Mouse (Mus musculus) Muller cell, postnatal 12 days (primary cell): ENCODE measurements around the gene Gm15217.

Source experiments
- DNase-seq: peaks from one replicate; pipeline ENCODE4 v3.0.0-alpha.2; 2015; ENCODE audit errors: inconsistent ontology term

Gene Gm15217

GRCm38 (mm10) chr14:46391621-46392170 is 12.5 kb downstream of the Gm15217 start:
- DNase-seq = no peak

GRCm38 (mm10) chr14:46398091-46398695 is 19.0 kb downstream of the Gm15217 start:
- no peak for DNase-seq

GRCm38 (mm10) chr14:46399925-46400324 is 20.7 kb downstream of the Gm15217 start:
- no peak for DNase-seq

DNA sequence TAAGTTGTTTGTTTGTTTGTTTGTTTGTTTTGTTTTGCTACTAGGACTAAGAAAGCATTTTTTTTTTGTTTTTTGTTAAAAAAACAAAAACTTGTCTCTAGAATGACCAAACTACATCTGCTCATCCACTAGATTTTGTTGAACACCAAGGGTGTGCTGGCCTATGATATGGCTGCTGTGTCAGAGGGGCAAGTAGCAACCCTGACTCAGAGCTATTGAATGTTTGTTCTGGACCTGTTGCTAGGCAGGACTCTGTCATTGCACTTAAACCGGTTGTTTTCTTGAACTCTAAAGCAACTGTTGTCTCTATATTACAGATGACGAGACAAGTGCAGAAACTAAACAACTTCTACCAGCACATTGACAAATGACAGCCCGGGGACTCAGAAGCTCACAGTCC is 29.1 kb downstream of the Gm15217 start:
- no peak for DNase-seq

DNA sequence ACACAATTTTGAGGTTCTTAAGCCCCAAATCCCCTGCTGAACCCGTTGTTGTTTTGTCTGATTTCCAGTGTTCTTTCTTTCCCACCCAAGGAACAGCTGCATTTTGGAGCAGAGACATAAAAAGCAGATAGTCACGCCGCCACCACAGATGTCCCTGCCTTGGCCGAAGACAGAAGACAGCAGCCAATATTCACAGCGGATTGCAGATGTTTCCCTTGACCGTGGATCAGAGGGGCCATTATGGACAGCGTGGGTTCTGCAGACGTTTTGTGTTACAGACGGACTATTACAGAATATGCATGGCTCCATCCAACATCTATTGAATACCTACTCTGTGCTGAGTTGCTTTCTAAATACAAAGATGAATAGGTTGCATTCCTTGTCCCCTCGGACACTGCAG is 29.8 kb downstream of the Gm15217 start:
- DNase-seq = no peak

DNA sequence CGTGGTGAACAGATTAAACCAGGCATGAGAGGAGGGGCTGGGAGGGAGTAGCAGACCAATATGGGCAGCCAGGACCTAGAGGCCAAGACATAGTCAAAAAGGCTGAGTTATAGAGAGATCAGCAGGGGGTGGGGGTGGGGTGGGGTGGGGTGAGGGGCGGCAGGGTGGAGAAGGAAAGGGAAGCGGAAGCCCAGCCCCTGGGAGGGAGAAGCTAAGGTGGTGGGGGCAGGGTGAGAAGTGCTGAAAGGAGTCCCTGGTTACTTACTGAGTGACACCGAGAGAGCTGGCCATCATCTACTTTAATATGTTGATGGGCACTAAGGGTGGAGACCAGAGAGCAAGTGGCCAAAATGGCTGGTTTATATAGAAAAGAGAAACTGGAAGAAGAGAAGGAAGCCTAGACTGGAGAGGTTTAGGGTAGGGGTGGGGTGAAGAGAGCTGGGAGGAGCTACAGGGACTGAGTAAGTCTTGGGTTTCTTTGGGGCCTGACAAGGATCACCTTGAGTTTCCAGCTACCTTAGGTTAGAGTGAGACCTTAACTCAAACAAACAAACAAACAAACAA is 31.4 kb downstream of the Gm15217 start:
- no peak for DNase-seq

- no peak for DNase-seq
Measured at GRCm38 (mm10) chr14:46412497-46413000, 33.3 kb downstream of the Gm15217 start.

- DNase-seq = no peak
Measured at GRCm38 (mm10) chr14:46418371-46419097, 39.3 kb downstream of the Gm15217 start.

DNA sequence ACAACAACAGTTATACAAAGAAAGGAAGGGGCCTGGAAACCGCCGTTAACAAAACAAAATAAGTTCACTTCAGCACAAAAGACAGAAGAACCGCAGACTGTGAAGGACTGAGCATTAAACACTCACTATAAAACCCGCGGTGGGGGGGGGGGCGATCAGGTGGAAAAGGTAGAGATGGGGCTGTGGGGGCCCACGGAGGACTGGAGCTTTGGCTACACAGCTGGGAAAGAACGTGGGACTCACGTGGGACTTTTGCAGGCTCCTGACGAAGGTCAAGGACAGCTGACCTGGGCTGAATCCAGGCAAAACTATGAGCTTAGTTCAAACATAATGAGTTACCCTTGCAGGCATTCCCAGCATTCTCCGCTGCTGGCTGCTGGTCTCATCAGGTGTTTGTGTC is 40.1 kb downstream of the Gm15217 start:
- no peak for DNase-seq

GRCm38 (mm10) chr14:46421823-46422222 is 42.6 kb downstream of the Gm15217 start:
- DNase-seq = no peak

- DNase-seq = no peak
Measured at GRCm38 (mm10) chr14:46427251-46427650, 48.0 kb downstream of the Gm15217 start.

GRCm38 (mm10) chr14:46430231-46430630 is 51.0 kb downstream of the Gm15217 start:
- no peak for DNase-seq
